ENCODE assay signal across 7 mouse cellular contexts in genomic region chr10:84392723-84393081, GRCm38 (mm10). TPM values are rescaled to one million over a fixed set of nuclear protein-coding genes. Genes with fewer than 3 reads are reported as not detected.
DNase-seq lines count a peak whose midpoint lies in the region; ATAC-seq and TF ChIP-seq lines count a peak whose summit lies in the region.

No protein-coding gene starts in this region.

- H3K27me3 ChIP-seq in embryonic facial prominence, embryonic 10.5 days (replicated peaks; ENCODE audit: low read depth, poor library complexity, severe bottlenecking): no peaks in the 10 kb centered on the region
- H3K27me3 ChIP-seq in heart, postnatal 0 days (ENCODE audit: control insufficient read depth, insufficient read depth, low read length): no peaks in the 10 kb centered on the region
- H3K27me3 ChIP-seq in midbrain, postnatal 0 days (ENCODE audit: insufficient read depth, low read length): no peaks in the 10 kb centered on the region

- no peak overlapping the region for H3K4me3 ChIP-seq in left cerebral cortex, adult 2 months
- no peak overlapping the region for H3K4me3 ChIP-seq in embryonic facial prominence, embryonic 10.5 days
- no peak overlapping the region for H3K4me3 ChIP-seq in heart, postnatal 0 days (ENCODE audit: low read depth, low read length)
- H3K4me3 ChIP-seq in midbrain, postnatal 0 days (ENCODE audit: low read depth, low read length): no peak overlapping the region

- WGBS in embryonic facial prominence, embryonic 10.5 days: 77% methylated on average over 3 of the region's 3 CpGs
- 73% methylated on average over 3 of the region's 3 CpGs for WGBS in heart, postnatal 0 days
- 57% methylated on average over 3 of the region's 3 CpGs for WGBS in midbrain, postnatal 0 days

- H3K4me1 ChIP-seq in embryonic facial prominence, embryonic 10.5 days: peaks cover 70% of the 10 kb centered on the region
- H3K4me1 ChIP-seq in heart, postnatal 0 days (ENCODE audit: control insufficient read depth, insufficient read depth): peaks cover 61% of the 10 kb centered on the region
- H3K4me1 ChIP-seq in midbrain, postnatal 0 days (ENCODE audit: insufficient read depth, low read length): peaks cover 25% of the 10 kb centered on the region

- TF ChIP-seq CTCF in left cerebral cortex, adult 2 months (IDR thresholded peaks at IDR 0.05): no peak
- TF ChIP-seq CTCF in heart, postnatal 0 days (IDR thresholded peaks at IDR 0.05; ENCODE audit: low read depth): no peak
- no peak for TF ChIP-seq CTCF in midbrain, postnatal 0 days (IDR thresholded peaks at IDR 0.05)

- DNase-seq in left cerebral cortex, adult 2 months (ENCODE audit: extremely low spot score in 1 of 2, low spot score in 2 of 2): no peak
- no peak for DNase-seq in left cerebral cortex, postnatal 4 days
- DNase-seq in embryonic facial prominence, embryonic 10.5 days (ENCODE audit: low spot score): no peak
- DNase-seq in heart, postnatal 0 days (ENCODE audit: low spot score): no peak
- peak; percentile 76 for DNase-seq in midbrain, postnatal 0 days (ENCODE audit: low spot score)
- no peak for DNase-seq in c-Kit-positive CD71-positive TER-119-positive erythroid progenitor cells, embryonic 14.5 days (ENCODE audit: low spot score)

- H3K9ac ChIP-seq in heart, postnatal 0 days (replicated peaks; ENCODE audit: low read depth, low read length): no peak overlapping the region
- no peak overlapping the region for H3K9ac ChIP-seq in midbrain, postnatal 0 days (replicated peaks; ENCODE audit: low read length, poor library complexity, severe bottlenecking)

- no peak for TF ChIP-seq EP300 in heart, postnatal 0 days (IDR thresholded peaks at IDR 0.05; ENCODE audit: low read depth)

- H3K4me2 ChIP-seq in heart, postnatal 0 days (ENCODE audit: low read depth, low read length): no peak overlapping the region
- H3K4me2 ChIP-seq in midbrain, postnatal 0 days (ENCODE audit: low read depth, low read length, poor library complexity, severe bottlenecking): no peak overlapping the region

- no peaks in the 10 kb centered on the region for H3K9me3 ChIP-seq in embryonic facial prominence, embryonic 10.5 days
- H3K9me3 ChIP-seq in heart, postnatal 0 days (replicated peaks; ENCODE audit: control insufficient read depth, low read length): no peaks in the 10 kb centered on the region
- no peaks in the 10 kb centered on the region for H3K9me3 ChIP-seq in midbrain, postnatal 0 days (ENCODE audit: low read length)

- no peak for ATAC-seq in heart, postnatal 0 days (ENCODE audit: insufficient read depth, low read depth)
- ATAC-seq in midbrain, postnatal 0 days (ENCODE audit: low FRiP score): peak; percentile 15; the same call in 1 of the 2 replicates
- ATAC-seq in megakaryocyte progenitor cell, adult 5-6 weeks (replicated peaks; ENCODE audit: poor library complexity): no peak

- intact Hi-C loops in left cerebral cortex, adult 2 months (cut with DNase I): loop anchor here (2.0 kb wide), 1 partner anchor 48 kb away; the partner anchor contains the start of gene Nuak1
- intact Hi-C loops in left cerebral cortex, postnatal 4 days (cut with DNase I): loop anchor here (5.0 kb wide), 1 partner anchor 45 kb away; no protein-coding TSS in a partner anchor

- H3K27ac ChIP-seq in left cerebral cortex, adult 2 months: peak overlapping the region; percentile 82
- peak overlapping the region; percentile 45; the same call in 1 of the 2 replicates for H3K27ac ChIP-seq in embryonic facial prominence, embryonic 10.5 days (replicated peaks)
- H3K27ac ChIP-seq in heart, postnatal 0 days (ENCODE audit: low read depth): peak overlapping the region; percentile 32; the same call in 1 of the 2 replicates
- H3K27ac ChIP-seq in midbrain, postnatal 0 days (ENCODE audit: low read depth, low read length): peak overlapping the region; percentile 26; the same call in 1 of the 2 replicates

- peaks cover 32% of the 10 kb centered on the region for H3K36me3 ChIP-seq in embryonic facial prominence, embryonic 10.5 days (replicated peaks)
- peaks cover 18% of the 10 kb centered on the region for H3K36me3 ChIP-seq in heart, postnatal 0 days (replicated peaks; ENCODE audit: control insufficient read depth, insufficient read depth, low read length)
- 0 out of 2 replicates have a peak, but pooled peaks cover 4% of the 10 kb centered on the region for H3K36me3 ChIP-seq in midbrain, postnatal 0 days (ENCODE audit: insufficient read depth, low read length)

RNA-seq across cellular contexts. Expression of gene Nuak1, which starts 47.7 kb away (rescaled TPM):
- 10 to 100 TPM; 72.9 to 87.5 TPM for total RNA-seq in left cerebral cortex, adult 2 months (2021)
- total RNA-seq in left cerebral cortex, postnatal 4 days (2021): 10 to 100 TPM; 51.7 to 53.0 TPM
- polyA plus RNA-seq in embryonic facial prominence, embryonic 10.5 days (2016; fragmentation: Nextera tagmentation; extraction: Ambion mirVana): 2.4 and 2.7 TPM in 2 replicates
- total RNA-seq in heart, postnatal 0 days (2014; rRNA removed; ENCODE audit: low replicate concordance): 33.6 and 36.8 TPM in 2 replicates
- 1.4 and 1.7 TPM in 2 replicates for polyA plus RNA-seq in heart, postnatal 0 days (2015; fragmentation: Nextera tagmentation; extraction: Ambion mirVana)
- 21.1 and 37.9 TPM in 2 replicates for total RNA-seq in midbrain, postnatal 0 days (2014; rRNA removed)
- polyA plus RNA-seq in midbrain, postnatal 0 days (2015; fragmentation: Nextera tagmentation; extraction: Ambion mirVana): 2.2 and 2.7 TPM in 2 replicates
- 0.12 TPM in 2 replicates for total RNA-seq in megakaryocyte progenitor cell, adult 5-6 weeks (2015)
- 0.03 and 0.17 TPM in 2 replicates for total RNA-seq in megakaryocyte progenitor cell, adult 5-6 weeks (2017)

Comparison
In these comparisons a context has a peak if more than half of its experiments do, and no peak if none do; other contexts are left out.
1. H3K27ac ChIP-seq: peak in every context shown above with its lines; median percentile 82 in left cerebral cortex, adult 2 months; 45 in embryonic facial prominence, embryonic 10.5 days; 32 in heart, postnatal 0 days; 26 in midbrain, postnatal 0 days.
2. RNA of gene Nuak1, which starts 47.7 kb away (total RNA-seq): 72.9 to 87.5 TPM in left cerebral cortex, adult 2 months, 51.7 to 53.0 TPM in left cerebral cortex, postnatal 4 days, 21.1 to 37.9 TPM in midbrain, postnatal 0 days and 33.6 to 36.8 TPM in heart, postnatal 0 days; 0.03 to 0.17 TPM in megakaryocyte progenitor cell, adult 5-6 weeks; every median in the first group is over 10 times any median in the second.